In genomic region chr5:118559584-118560384, GRCm38 (mm10) we compare ENCODE assay signal across 8 mouse cellular contexts. TPM values are rescaled to one million over a fixed set of nuclear protein-coding genes. Genes with fewer than 3 reads are reported as not detected.
DNase-seq lines count a peak whose midpoint lies in the region; ATAC-seq and TF ChIP-seq lines count a peak whose summit lies in the region.

No protein-coding gene starts in this region.

- TF ChIP-seq EP300 in stomach, postnatal 0 days (optimal IDR thresholded peaks at IDR 0.05) = no peak

- peak; percentile 85 for ATAC-seq in erythroid progenitor cell, adult 5-6 weeks (replicated peaks; ENCODE audit: low FRiP score, poor library complexity, severe bottlenecking)
- peak; percentile 88 for ATAC-seq in heart, embryonic 15.5 days (replicated peaks; ENCODE audit: insufficient number of reproducible peaks, insufficient read depth, low FRiP score, low read depth)
- peak; percentile 87 for ATAC-seq in liver, embryonic 16.5 days (ENCODE audit: low read depth)
- peak; percentile 90 for ATAC-seq in neural tube, embryonic 12.5 days (ENCODE audit: low FRiP score, low read depth)
- ATAC-seq in stomach, postnatal 0 days (ENCODE audit: low FRiP score, low TSS enrichment) = peak; percentile 93

- H3K4me3 ChIP-seq in heart, embryonic 15.5 days = peak overlapping the region; percentile 93
- peak overlapping the region; percentile 98 for H3K4me3 ChIP-seq in liver, embryonic 16.5 days (ENCODE audit: low read depth, low read length)
- peak overlapping the region; percentile 81 for H3K4me3 ChIP-seq in neural tube, embryonic 12.5 days
- peak overlapping the region; percentile 74 for H3K4me3 ChIP-seq in stomach, postnatal 0 days (ENCODE audit: low read depth, low read length)

- peak; percentile 93 for DNase-seq in CD4-positive, CD25-positive, alpha-beta regulatory T cell, adult 2 months (ENCODE audit: low read depth, low spot score)
- DNase-seq in brain, embryonic 18.5 days (ENCODE audit: low read depth, low spot score) = peak; percentile 68
- peak; percentile 82 to 95 for DNase-seq in kidney, postnatal 25 days
- DNase-seq in stomach, postnatal 0 days (ENCODE audit: low spot score) = peak; percentile 88

- peaks cover 36% of the 10 kb centered on the region for H3K4me1 ChIP-seq in heart, embryonic 15.5 days (replicated peaks)
- peaks cover 48% of the 10 kb centered on the region for H3K4me1 ChIP-seq in liver, embryonic 16.5 days (ENCODE audit: control insufficient read depth, low read depth, low read length)
- H3K4me1 ChIP-seq in neural tube, embryonic 12.5 days = peaks cover 23% of the 10 kb centered on the region
- no peaks in the 10 kb centered on the region for H3K4me1 ChIP-seq in stomach, postnatal 0 days (replicated peaks; ENCODE audit: control insufficient read depth, insufficient read depth)

- peaks cover 13% of the 10 kb centered on the region for H3K27me3 ChIP-seq in heart, embryonic 15.5 days
- peaks cover 3% of the 10 kb centered on the region for H3K27me3 ChIP-seq in liver, embryonic 16.5 days (ENCODE audit: control insufficient read depth, insufficient read depth, low read depth, low read length)
- no peaks in the 10 kb centered on the region for H3K27me3 ChIP-seq in neural tube, embryonic 12.5 days (replicated peaks)
- no peaks in the 10 kb centered on the region for H3K27me3 ChIP-seq in stomach, postnatal 0 days (ENCODE audit: control insufficient read depth, insufficient read depth, low read length)

- H3K9ac ChIP-seq in heart, embryonic 15.5 days = peak overlapping the region; percentile 83
- H3K9ac ChIP-seq in liver, embryonic 16.5 days (ENCODE audit: low read depth, low read length) = peak overlapping the region; percentile 98
- peak overlapping the region; percentile 90 for H3K9ac ChIP-seq in neural tube, embryonic 12.5 days
- peak overlapping the region; percentile 94 for H3K9ac ChIP-seq in stomach, postnatal 0 days (ENCODE audit: low read length)

- WGBS in heart, embryonic 15.5 days = under 1% methylated on average over 65 of the region's 101 CpGs
- WGBS in liver, embryonic 16.5 days (ENCODE audit: insufficient replicate concordance) = 1% methylated on average over 66 of the region's 101 CpGs
- whole genome bisulfite sequencing in neural tube, embryonic 12.5 days = under 1% methylated on average over 61 of the region's 101 CpGs
- under 1% methylated on average over 38 of the region's 101 CpGs for WGBS in stomach, postnatal 0 days

- peak; percentile 48 for TF ChIP-seq CTCF in stomach, postnatal 0 days (IDR thresholded peaks at IDR 0.05; ENCODE audit: low read depth)

- H3K9me3 ChIP-seq in heart, embryonic 15.5 days (replicated peaks) = no peaks in the 10 kb centered on the region
- 0 out of 2 replicates have a peak, but pooled peaks cover 5% of the 10 kb centered on the region for H3K9me3 ChIP-seq in liver, embryonic 16.5 days (replicated peaks; ENCODE audit: control insufficient read depth, low read length)
- no peaks in the 10 kb centered on the region for H3K9me3 ChIP-seq in neural tube, embryonic 12.5 days
- H3K9me3 ChIP-seq in stomach, postnatal 0 days (ENCODE audit: control insufficient read depth, low read length) = no peaks in the 10 kb centered on the region

- no peaks in the 10 kb centered on the region for H3K36me3 ChIP-seq in heart, embryonic 15.5 days
- no peaks in the 10 kb centered on the region; the same call in 1 of the 2 replicates for H3K36me3 ChIP-seq in liver, embryonic 16.5 days (ENCODE audit: control insufficient read depth, insufficient read depth)
- H3K36me3 ChIP-seq in neural tube, embryonic 12.5 days = no peaks in the 10 kb centered on the region
- no peaks in the 10 kb centered on the region for H3K36me3 ChIP-seq in stomach, postnatal 0 days (ENCODE audit: control insufficient read depth, insufficient read depth, low read length)

- peak overlapping the region; percentile 87 for H3K4me2 ChIP-seq in heart, embryonic 15.5 days
- peak overlapping the region; percentile 86 for H3K4me2 ChIP-seq in liver, embryonic 16.5 days (ENCODE audit: low read depth, low read length)
- peak overlapping the region; percentile 71 for H3K4me2 ChIP-seq in neural tube, embryonic 12.5 days (replicated peaks)
- H3K4me2 ChIP-seq in stomach, postnatal 0 days (replicated peaks; ENCODE audit: low read depth) = peak overlapping the region; percentile 86

- peak overlapping the region; percentile 87 for H3K27ac ChIP-seq in heart, embryonic 15.5 days
- peak overlapping the region; percentile 96 for H3K27ac ChIP-seq in liver, embryonic 16.5 days (ENCODE audit: low read length)
- peak overlapping the region; percentile 93 for H3K27ac ChIP-seq in neural tube, embryonic 12.5 days
- H3K27ac ChIP-seq in stomach, postnatal 0 days (replicated peaks) = peak overlapping the region; percentile 96

RNA-seq across cellular contexts. Expression of gene Med13l, which starts 0.7 kb away (rescaled TPM):
- 129 and 136 TPM in 2 replicates for total RNA-seq in erythroid progenitor cell, adult 5-6 weeks (2015; ENCODE audit: low replicate concordance)
- 166 and 173 TPM in 2 replicates for total RNA-seq in erythroid progenitor cell, adult 5-6 weeks (2017; ENCODE audit: low replicate concordance)
- polyA plus RNA-seq in heart, embryonic 15.5 days (2015; fragmentation: Nextera tagmentation; extraction: Ambion mirVana) = 6.1 and 8.2 TPM in 2 replicates
- polyA plus RNA-seq in liver, embryonic 16.5 days (2015; fragmentation: Nextera tagmentation; extraction: Ambion mirVana) = 11.2 and 12.2 TPM in 2 replicates
- polyA plus RNA-seq in neural tube, embryonic 12.5 days (2016; fragmentation: Nextera tagmentation; extraction: Ambion mirVana) = 14.8 and 15.6 TPM in 2 replicates
- 5.1 and 5.4 TPM in 2 replicates for polyA plus RNA-seq in stomach, postnatal 0 days (2015; fragmentation: Nextera tagmentation; extraction: Ambion mirVana)

Comparison
In these comparisons a context has a peak if more than half of its experiments do, and no peak if none do; other contexts are left out.
1. Peak in every context shown above with its lines: DNase-seq, ATAC-seq, H3K4me3 ChIP-seq and H3K27ac ChIP-seq.